Mouse (Mus musculus): Measurements from ENCODE around the gene 4930404N11Rik. TPM values are rescaled to one million over a fixed set of nuclear protein-coding genes. Genes with fewer than 3 reads are reported as not detected.

The 4930404N11Rik gene
- 3.2 and 5.6 TPM in 2 replicates for polyA plus RNA-seq (2012)

DNA sequence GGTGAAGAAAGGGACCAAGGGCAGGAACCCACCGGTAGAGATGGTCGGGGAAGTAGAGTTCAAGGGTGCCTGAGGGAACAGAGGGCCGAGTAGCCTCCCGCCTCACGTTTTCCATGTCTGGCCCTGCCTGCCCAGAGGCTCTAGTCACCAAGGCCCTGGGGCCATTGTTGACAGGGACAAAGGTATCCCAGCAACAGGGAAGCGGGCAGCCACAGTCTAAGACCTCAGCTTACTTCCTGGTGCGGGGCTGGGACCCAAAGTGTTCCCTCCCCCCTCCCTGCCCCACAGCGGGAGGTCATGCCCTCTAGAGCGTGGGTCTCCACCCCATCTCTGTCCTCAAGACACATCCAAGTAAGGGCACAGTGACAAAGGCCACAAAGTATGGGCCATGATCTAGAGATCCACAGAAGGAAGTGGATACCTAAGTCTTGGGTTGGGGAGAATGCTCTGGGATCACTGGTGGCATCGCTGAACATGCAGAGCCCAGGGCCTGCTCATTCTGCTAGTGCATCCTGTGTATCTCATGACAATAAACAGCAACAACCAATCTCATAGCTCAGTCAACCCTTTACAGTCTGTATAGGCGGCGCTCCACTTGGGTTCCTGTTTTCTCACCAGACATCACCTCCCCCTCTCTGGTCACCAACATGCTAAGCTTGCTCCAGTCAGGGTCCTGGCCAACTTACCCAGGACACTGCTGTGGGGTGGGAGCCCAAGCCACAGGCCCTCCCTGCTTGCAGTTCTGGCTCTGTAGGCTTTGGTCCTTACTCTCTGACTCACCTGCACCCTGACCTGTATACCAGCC, at the start of gene 4930404N11Rik:
Gene 4930404N11Rik (minus strand): TSS at position 145 of the 805 bp plus-strand sequence.
- TF ChIP-seq TAL1 (IDR thresholded peaks at IDR 0.05; ENCODE audit: low read length) = no peak
- no peak for TF ChIP-seq GATA1 (IDR thresholded peaks at IDR 0.05; ENCODE audit: low read length)
- H3K4me1 ChIP-seq (ENCODE audit: control insufficient read depth) = peaks cover 88% of the 10 kb centered on the region
- H3K27me3 ChIP-seq (ENCODE audit: control insufficient read depth) = no peaks in the 10 kb centered on the region; the same call in 1 of the 2 replicates
- H3K36me3 ChIP-seq (ENCODE audit: control insufficient read depth) = peaks cover 100% of the 10 kb centered on the region
- peaks cover 2% of the 10 kb centered on the region; the same call in 1 of the 2 replicates for H3K9me3 ChIP-seq (ENCODE audit: control insufficient read depth, low read length)
- peak within 1 kb of the TSS; percentile 21 for H3K4me3 ChIP-seq (replicated peaks)

DNA sequence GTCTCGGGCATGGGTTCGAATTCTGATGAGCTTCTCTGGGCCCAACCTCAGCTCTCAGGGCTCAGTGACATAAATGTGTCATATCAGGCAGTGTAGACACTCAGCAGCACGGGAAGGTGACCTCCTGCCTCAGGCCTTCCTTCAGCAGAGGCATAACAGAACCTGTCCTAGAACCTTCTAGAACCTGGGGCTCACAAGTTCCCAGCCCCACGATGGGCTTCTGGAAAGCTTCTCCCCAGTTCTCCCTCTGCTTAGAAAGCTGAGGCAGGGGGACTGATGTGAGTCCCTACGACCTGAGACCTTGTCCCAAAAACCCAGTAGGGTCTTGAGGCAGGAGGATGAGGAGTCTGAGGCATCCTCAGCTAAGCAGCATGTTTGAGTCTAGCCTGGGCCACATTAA, 49.5 kb upstream of the 4930404N11Rik start:
- Histone ChIP-seq H3K36me3 (ENCODE audit: control insufficient read depth) (no peaks in the 10 kb centered on the region; the same call in 1 of the 2 replicates), H3K4me3 (replicated peaks) (no peak overlapping the region), H3K9me3 (ENCODE audit: control insufficient read depth, low read length) (no peaks in the 10 kb centered on the region), H3K27me3 (ENCODE audit: control insufficient read depth) (peaks cover 20% of the 10 kb centered on the region), H3K4me1 (ENCODE audit: control insufficient read depth) (peaks cover 30% of the 10 kb centered on the region)
- TF ChIP-seq TAL1 (IDR thresholded peaks at IDR 0.05; ENCODE audit: low read length) (no peak), GATA1 (IDR thresholded peaks at IDR 0.05; ENCODE audit: low read length) (no peak)

- Histone ChIP-seq H3K9me3 (ENCODE audit: control insufficient read depth, low read length) (no peaks in the 10 kb centered on the region), H3K27me3 (ENCODE audit: control insufficient read depth) (peaks cover 20% of the 10 kb centered on the region), H3K36me3 (ENCODE audit: control insufficient read depth) (no peaks in the 10 kb centered on the region; the same call in 1 of the 2 replicates), H3K4me1 (ENCODE audit: control insufficient read depth) (peaks cover 32% of the 10 kb centered on the region), H3K4me3 (replicated peaks) (no peak overlapping the region)
- TF ChIP-seq TAL1 (IDR thresholded peaks at IDR 0.05; ENCODE audit: low read length) = no peak
- TF ChIP-seq GATA1 (IDR thresholded peaks at IDR 0.05; ENCODE audit: low read length) = no peak
Measured at GRCm38 (mm10) chr10:81414682-81415081, 49.1 kb upstream of the 4930404N11Rik start.

DNA sequence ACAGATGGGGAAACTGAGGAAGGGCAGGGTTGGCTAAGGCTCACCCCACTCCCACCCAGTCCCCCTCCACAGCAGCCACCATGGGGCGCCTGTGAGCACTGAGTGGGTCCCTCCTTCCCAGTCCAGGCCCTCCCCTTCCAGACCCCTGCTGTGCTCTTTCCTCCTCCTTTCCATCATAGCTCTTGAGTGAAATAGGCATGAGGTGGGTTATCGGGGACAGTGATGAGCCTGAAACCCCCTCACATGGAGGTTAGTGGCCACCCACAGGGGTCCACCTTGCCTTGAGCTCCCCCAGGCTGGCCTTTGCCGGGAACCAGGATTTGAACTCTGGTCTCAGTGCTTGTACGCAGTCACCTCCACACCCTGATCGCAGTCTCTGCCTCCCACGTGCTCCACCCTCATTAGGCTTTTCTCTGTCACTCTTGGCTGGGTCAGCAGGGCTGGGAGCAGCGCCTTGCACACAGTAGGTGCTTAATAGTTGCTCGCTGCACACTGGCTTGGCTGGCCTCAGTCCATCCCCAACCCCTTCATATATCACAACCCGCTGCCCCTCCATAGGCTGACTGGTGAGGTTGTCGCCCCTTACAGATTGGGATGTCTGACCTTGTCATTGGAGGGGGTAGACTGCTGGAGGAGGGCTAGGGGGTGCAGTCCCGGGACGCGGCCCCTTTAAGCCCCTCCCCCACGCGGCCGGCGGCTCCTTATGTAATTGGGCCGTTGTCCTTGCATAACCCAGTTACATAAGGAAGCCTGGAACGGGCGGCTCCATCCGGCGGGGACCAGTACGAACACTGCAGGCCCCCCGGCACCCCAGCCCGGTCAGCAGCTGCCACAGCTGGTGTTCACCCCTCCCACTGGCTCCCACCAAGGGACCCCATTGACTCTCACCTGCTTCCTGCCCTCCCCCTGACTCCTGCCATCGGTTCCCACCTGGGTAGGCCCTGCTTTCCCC, 48.0 kb upstream of the 4930404N11Rik start:
- peaks cover 37% of the 10 kb centered on the region for H3K4me1 ChIP-seq (ENCODE audit: control insufficient read depth)

DNA sequence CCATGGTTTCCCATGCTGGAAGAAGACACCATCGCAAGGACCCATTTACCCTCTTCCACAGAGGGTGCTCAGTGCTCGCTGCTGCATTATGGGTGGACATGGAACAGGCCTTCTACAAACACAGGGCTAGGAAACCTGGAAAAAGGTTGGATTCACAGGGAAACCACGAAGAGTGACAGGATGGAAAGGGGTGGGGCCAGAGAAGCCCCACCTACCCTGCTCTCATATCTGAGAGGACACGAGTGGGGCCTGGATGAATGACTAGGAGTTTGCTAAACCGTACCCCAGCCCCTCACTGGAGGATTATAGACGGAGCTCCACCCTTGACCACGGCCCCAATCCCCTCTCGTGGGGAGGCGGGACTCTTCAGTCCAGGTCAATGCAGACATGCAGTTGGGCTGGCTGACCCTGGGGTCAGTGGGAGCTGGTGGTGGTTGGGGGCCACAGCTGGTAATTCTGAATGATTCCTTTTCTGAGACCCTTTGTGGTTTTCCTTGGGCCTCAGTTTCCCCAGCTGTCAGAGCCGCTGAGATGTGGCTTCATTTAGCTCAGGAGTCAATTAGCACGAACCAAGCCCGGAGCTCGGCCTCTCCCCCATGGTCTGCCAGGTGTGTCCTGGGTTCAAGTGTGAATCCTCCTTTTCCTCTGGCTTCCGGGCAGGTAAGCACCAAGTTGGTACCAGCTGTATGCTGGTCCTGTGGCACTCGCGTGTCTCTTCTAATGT, 47.1 kb upstream of the 4930404N11Rik start:
- TF ChIP-seq TAL1 (IDR thresholded peaks at IDR 0.05; ENCODE audit: low read length) (no peak), GATA1 (IDR thresholded peaks at IDR 0.05; ENCODE audit: low read length) (no peak)
- no peaks in the 10 kb centered on the region; the same call in 1 of the 2 replicates for H3K9me3 ChIP-seq (ENCODE audit: control insufficient read depth, low read length)
- no peaks in the 10 kb centered on the region; the same call in 1 of the 2 replicates for H3K36me3 ChIP-seq (ENCODE audit: control insufficient read depth)
- H3K4me1 ChIP-seq (ENCODE audit: control insufficient read depth) = peaks cover 39% of the 10 kb centered on the region
- no peak overlapping the region for H3K4me3 ChIP-seq (replicated peaks)
- H3K27me3 ChIP-seq (ENCODE audit: control insufficient read depth) = peaks cover 29% of the 10 kb centered on the region

More for the DNA sequence above, 48.0 kb upstream of the 4930404N11Rik start:
- TF ChIP-seq GATA1 (IDR thresholded peaks at IDR 0.05; ENCODE audit: low read length) (no peak), TAL1 (IDR thresholded peaks at IDR 0.05; ENCODE audit: low read length) (no peak)
- Histone ChIP-seq H3K4me3 (replicated peaks) (no peak overlapping the region), H3K27me3 (ENCODE audit: control insufficient read depth) (peaks cover 22% of the 10 kb centered on the region), H3K9me3 (ENCODE audit: control insufficient read depth, low read length) (no peaks in the 10 kb centered on the region), H3K36me3 (ENCODE audit: control insufficient read depth) (no peaks in the 10 kb centered on the region)

GRCm38 (mm10) chr10:81411471-81412400, 46.1 kb upstream of the 4930404N11Rik start:
- Histone ChIP-seq H3K4me3 (replicated peaks) (no peak overlapping the region), H3K4me1 (ENCODE audit: control insufficient read depth) (peaks cover 42% of the 10 kb centered on the region), H3K36me3 (ENCODE audit: control insufficient read depth) (no peaks in the 10 kb centered on the region; the same call in 1 of the 2 replicates), H3K27me3 (ENCODE audit: control insufficient read depth) (peaks cover 30% of the 10 kb centered on the region), H3K9me3 (ENCODE audit: control insufficient read depth, low read length) (no peaks in the 10 kb centered on the region; the same call in 1 of the 2 replicates)
- TF ChIP-seq GATA1 (IDR thresholded peaks at IDR 0.05; ENCODE audit: low read length) (no peak), TAL1 (IDR thresholded peaks at IDR 0.05; ENCODE audit: low read length) (no peak)

DNA sequence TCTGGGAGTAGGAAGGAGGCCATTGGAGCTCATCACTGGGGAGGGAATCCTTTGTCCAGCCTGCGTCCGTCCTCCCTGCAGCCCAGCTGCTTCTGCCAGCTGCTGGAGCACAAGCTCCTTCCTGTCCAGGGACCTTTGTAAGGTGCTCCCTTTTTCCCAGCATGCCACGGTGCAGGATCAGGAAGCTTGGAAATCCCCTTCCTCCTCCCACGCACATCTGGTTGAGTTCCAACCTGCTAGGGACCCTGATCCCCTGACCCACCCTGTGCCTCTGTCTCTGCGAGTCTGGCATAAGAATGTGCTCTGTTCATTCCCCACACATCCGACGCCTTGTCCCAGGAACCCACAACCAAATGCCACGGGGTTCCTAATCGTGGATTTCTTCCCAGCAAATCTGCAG, 45.4 kb upstream of the 4930404N11Rik start:
- Histone ChIP-seq H3K36me3 (ENCODE audit: control insufficient read depth) (no peaks in the 10 kb centered on the region; the same call in 1 of the 2 replicates), H3K4me3 (replicated peaks) (no peak overlapping the region), H3K4me1 (ENCODE audit: control insufficient read depth) (peaks cover 38% of the 10 kb centered on the region), H3K27me3 (ENCODE audit: control insufficient read depth) (peaks cover 33% of the 10 kb centered on the region), H3K9me3 (ENCODE audit: control insufficient read depth, low read length) (no peaks in the 10 kb centered on the region; the same call in 1 of the 2 replicates)
- TF ChIP-seq GATA1 (IDR thresholded peaks at IDR 0.05; ENCODE audit: low read length) (no peak), TAL1 (IDR thresholded peaks at IDR 0.05; ENCODE audit: low read length) (no peak)
